Mouse (Mus musculus): ENCODE data around the gene Slc9a3. TPM values are rescaled to one million over a fixed set of nuclear protein-coding genes. Genes with fewer than 3 reads are reported as not detected.

The Slc9a3 gene
- total RNA-seq (2021): 1 to 10 TPM; 1.1 to 1.3 TPM

GRCm38 (mm10) chr13:74121141-74121602 lies at the start of gene Slc9a3:
Slc9a3 (plus strand) TSS chr13:74121457.
- DNase-seq: no peak

GRCm38 (mm10) chr13:74071714-74072113 lies 49.5 kb upstream of the Slc9a3 start:
- no peak for DNase-seq

GRCm38 (mm10) chr13:74073369-74073768 lies 47.9 kb upstream of the Slc9a3 start:
- no peak for DNase-seq

GRCm38 (mm10) chr13:74090265-74090664 lies 31.0 kb upstream of the Slc9a3 start:
- DNase-seq: no peak

- no peak for DNase-seq
Observed at GRCm38 (mm10) chr13:74095936-74096335, 25.3 kb upstream of the Slc9a3 start.

GRCm38 (mm10) chr13:74096715-74097363 lies 24.4 kb upstream of the Slc9a3 start:
- DNase-seq: peak; percentile 50 to 59

- no peak for DNase-seq
Observed at GRCm38 (mm10) chr13:74098913-74099312, 22.3 kb upstream of the Slc9a3 start.

GRCm38 (mm10) chr13:74102108-74102830 lies 19.0 kb upstream of the Slc9a3 start:
- DNase-seq: no peak

- DNase-seq: peak in 1 of 2 experiments; percentile 12
Observed at GRCm38 (mm10) chr13:74102831-74103582, 18.2 kb upstream of the Slc9a3 start.

- no peak for DNase-seq
Observed at GRCm38 (mm10) chr13:74104417-74104816, 16.8 kb upstream of the Slc9a3 start.

- DNase-seq: no peak
Observed at GRCm38 (mm10) chr13:74107410-74107809, 13.8 kb upstream of the Slc9a3 start.

- no peak for DNase-seq
Observed at GRCm38 (mm10) chr13:74112593-74112992, 8.7 kb upstream of the Slc9a3 start.

- no peak for DNase-seq
Observed at GRCm38 (mm10) chr13:74113626-74114191, 7.5 kb upstream of the Slc9a3 start.

GRCm38 (mm10) chr13:74121795-74122330 lies 606 bp downstream of the Slc9a3 start:
- no peak for DNase-seq

GRCm38 (mm10) chr13:74122632-74123031 lies 1.4 kb downstream of the Slc9a3 start:
- DNase-seq: no peak

- no peak for DNase-seq
Observed at GRCm38 (mm10) chr13:74127571-74127970, 6.3 kb downstream of the Slc9a3 start.

- DNase-seq: no peak
Observed at GRCm38 (mm10) chr13:74129909-74130308, 8.7 kb downstream of the Slc9a3 start.

GRCm38 (mm10) chr13:74138906-74139647 lies 17.8 kb downstream of the Slc9a3 start:
- DNase-seq: no peak

- DNase-seq: no peak
Observed at GRCm38 (mm10) chr13:74140793-74141192, 19.5 kb downstream of the Slc9a3 start.

GRCm38 (mm10) chr13:74143282-74143681 lies 22.0 kb downstream of the Slc9a3 start:
- no peak for DNase-seq

- DNase-seq: no peak
Observed at GRCm38 (mm10) chr13:74144120-74144884, 23.0 kb downstream of the Slc9a3 start.

Data from layer of hippocampus, postnatal 36 days (tissue).